Mouse (Mus musculus): Measurements from ENCODE around the gene Oas2. TPM values are rescaled to one million over a fixed set of nuclear protein-coding genes. Genes with fewer than 3 reads are reported as not detected.

Oas2 gene
- polyA plus RNA-seq, 1 experiment from 2014 or later, result 1.1 TPM

GRCm38 (mm10) chr5:120742125-120742524 lies 7.5 kb downstream of the Oas2 start:
- peak; percentile 45 for DNase-seq

GRCm38 (mm10) chr5:120734380-120734990 lies 15.2 kb downstream of the Oas2 start:
- Histone ChIP-seq H3K9ac (replicated peaks) (no peak overlapping the region), H3K4me1 (ENCODE audit: insufficient read depth) (no peaks in the 10 kb centered on the region), H3K36me3 (replicated peaks; ENCODE audit: insufficient read depth, low read length) (no peaks in the 10 kb centered on the region), H3K27ac (ENCODE audit: low read depth) (no peak overlapping the region), H3K4me2 (ENCODE audit: low read depth, low read length) (no peak overlapping the region), H3K27me3 (ENCODE audit: insufficient read depth, low read length) (0 out of 2 replicates have a peak, but pooled peaks cover 3% of the 10 kb centered on the region), H3K9me3 (ENCODE audit: low read length) (no peaks in the 10 kb centered on the region), H3K4me3 (ENCODE audit: low read depth, low read length) (no peak overlapping the region)
- ATAC-seq (no peak), DNase-seq (no peak)
- TF ChIP-seq CTCF (IDR thresholded peaks at IDR 0.05; ENCODE audit: low read depth) (no peak), EP300 (IDR thresholded peaks at IDR 0.05; ENCODE audit: low read depth) (no peak)
- WGBS (ENCODE audit: insufficient replicate concordance), result 65% methylated on average over 14 of the region's 14 CpGs

More at GRCm38 (mm10) chr5:120742125-120742524, 7.5 kb downstream of the Oas2 start:
- Histone ChIP-seq H3K27me3 (ENCODE audit: insufficient read depth, low read length) (no peaks in the 10 kb centered on the region), H3K4me2 (ENCODE audit: low read depth, low read length) (no peak overlapping the region), H3K4me3 (ENCODE audit: low read depth, low read length) (no peak overlapping the region), H3K4me1 (ENCODE audit: insufficient read depth) (no peaks in the 10 kb centered on the region), H3K9me3 (ENCODE audit: low read length) (no peaks in the 10 kb centered on the region), H3K36me3 (replicated peaks; ENCODE audit: insufficient read depth, low read length) (no peaks in the 10 kb centered on the region), H3K9ac (replicated peaks) (no peak overlapping the region), H3K27ac (ENCODE audit: low read depth) (no peak overlapping the region)
- ATAC-seq, result no peak
- no peak for TF ChIP-seq EP300 (IDR thresholded peaks at IDR 0.05; ENCODE audit: low read depth)
- TF ChIP-seq CTCF (IDR thresholded peaks at IDR 0.05; ENCODE audit: low read depth), result peak; percentile 71
- 25% methylated on average over 4 of the region's 4 CpGs for WGBS (ENCODE audit: insufficient replicate concordance)

- TF ChIP-seq CTCF (IDR thresholded peaks at IDR 0.05; ENCODE audit: low read depth), result no peak
- no peak for TF ChIP-seq EP300 (IDR thresholded peaks at IDR 0.05; ENCODE audit: low read depth)
- DNase-seq (no peak), ATAC-seq (no peak)
- H3K4me3 ChIP-seq (ENCODE audit: low read depth, low read length), result no peak overlapping the region
- 92% methylated on average over 3 of the region's 3 CpGs for WGBS (ENCODE audit: insufficient replicate concordance)
- H3K4me2 ChIP-seq (ENCODE audit: low read depth, low read length), result no peak overlapping the region
- H3K9me3 ChIP-seq (ENCODE audit: low read length), result no peaks in the 10 kb centered on the region
- no peaks in the 10 kb centered on the region for H3K4me1 ChIP-seq (ENCODE audit: insufficient read depth)
- H3K9ac ChIP-seq (replicated peaks), result no peak overlapping the region
- no peak overlapping the region for H3K27ac ChIP-seq (ENCODE audit: low read depth)
- H3K36me3 ChIP-seq (replicated peaks; ENCODE audit: insufficient read depth, low read length), result no peaks in the 10 kb centered on the region
- 0 out of 2 replicates have a peak, but pooled peaks cover 3% of the 10 kb centered on the region for H3K27me3 ChIP-seq (ENCODE audit: insufficient read depth, low read length)
Measured at GRCm38 (mm10) chr5:120733696-120734095, 16.0 kb downstream of the Oas2 start.

GRCm38 (mm10) chr5:120732740-120733139 lies 16.9 kb downstream of the Oas2 start:
- Histone ChIP-seq H3K4me1 (ENCODE audit: insufficient read depth) (no peaks in the 10 kb centered on the region), H3K4me3 (ENCODE audit: low read depth, low read length) (no peak overlapping the region), H3K27me3 (ENCODE audit: insufficient read depth, low read length) (0 out of 2 replicates have a peak, but pooled peaks cover 3% of the 10 kb centered on the region), H3K9me3 (ENCODE audit: low read length) (no peaks in the 10 kb centered on the region), H3K27ac (ENCODE audit: low read depth) (no peak overlapping the region), H3K4me2 (ENCODE audit: low read depth, low read length) (no peak overlapping the region), H3K36me3 (replicated peaks; ENCODE audit: insufficient read depth, low read length) (no peaks in the 10 kb centered on the region), H3K9ac (replicated peaks) (no peak overlapping the region)
- 76% methylated on average over 1 of the region's 1 CpGs for WGBS (ENCODE audit: insufficient replicate concordance)
- ATAC-seq (no peak), DNase-seq (no peak)
- TF ChIP-seq CTCF (IDR thresholded peaks at IDR 0.05; ENCODE audit: low read depth) (no peak), EP300 (IDR thresholded peaks at IDR 0.05; ENCODE audit: low read depth) (no peak)

GRCm38 (mm10) chr5:120729319-120729718 lies 20.3 kb downstream of the Oas2 start:
- H3K27ac ChIP-seq (ENCODE audit: low read depth), result no peak overlapping the region
- H3K4me3 ChIP-seq (ENCODE audit: low read depth, low read length), result no peak overlapping the region
- no peak overlapping the region for H3K9ac ChIP-seq (replicated peaks)
- 0 out of 2 replicates have a peak, but pooled peaks cover 3% of the 10 kb centered on the region for H3K27me3 ChIP-seq (ENCODE audit: insufficient read depth, low read length)
- no peaks in the 10 kb centered on the region for H3K4me1 ChIP-seq (ENCODE audit: insufficient read depth)
- ATAC-seq (no peak), DNase-seq (no peak)
- H3K9me3 ChIP-seq (ENCODE audit: low read length), result no peaks in the 10 kb centered on the region
- 67% methylated on average over 10 of the region's 10 CpGs for WGBS (ENCODE audit: insufficient replicate concordance)
- no peak for TF ChIP-seq CTCF (IDR thresholded peaks at IDR 0.05; ENCODE audit: low read depth)
- TF ChIP-seq EP300 (IDR thresholded peaks at IDR 0.05; ENCODE audit: low read depth), result no peak
- no peaks in the 10 kb centered on the region for H3K36me3 ChIP-seq (replicated peaks; ENCODE audit: insufficient read depth, low read length)
- no peak overlapping the region for H3K4me2 ChIP-seq (ENCODE audit: low read depth, low read length)

GRCm38 (mm10) chr5:120725811-120726455 lies 23.7 kb downstream of the Oas2 start:
- 53% methylated on average over 12 of the region's 12 CpGs for WGBS (ENCODE audit: insufficient replicate concordance)
- Histone ChIP-seq H3K4me1 (ENCODE audit: insufficient read depth) (no peaks in the 10 kb centered on the region), H3K4me2 (ENCODE audit: low read depth, low read length) (no peak overlapping the region), H3K4me3 (ENCODE audit: low read depth, low read length) (no peak overlapping the region), H3K36me3 (replicated peaks; ENCODE audit: insufficient read depth, low read length) (no peaks in the 10 kb centered on the region), H3K9me3 (ENCODE audit: low read length) (no peaks in the 10 kb centered on the region), H3K9ac (replicated peaks) (no peak overlapping the region), H3K27me3 (ENCODE audit: insufficient read depth, low read length) (0 out of 2 replicates have a peak, but pooled peaks cover under 1% of the 10 kb centered on the region), H3K27ac (ENCODE audit: low read depth) (no peak overlapping the region)
- no peak for ATAC-seq
- DNase-seq, result no peak
- TF ChIP-seq EP300 (IDR thresholded peaks at IDR 0.05; ENCODE audit: low read depth), result no peak
- no peak for TF ChIP-seq CTCF (IDR thresholded peaks at IDR 0.05; ENCODE audit: low read depth)

Data from liver, postnatal 0 days (tissue).